Mouse (Mus musculus) megakaryocyte, adult 5-6 weeks (primary cell): ENCODE data around the gene Kcne4. TPM values are rescaled to one million over a fixed set of nuclear protein-coding genes. Genes with fewer than 3 reads are reported as not detected.
"Not testable (repeated sequence)": the region's sequence is repeated elsewhere in the genome, so short reads cannot be mapped to it uniquely, and the experiment has no call there.

Experiments
- ATAC-seq: 2 replicates; pipeline ENCODE4 v1.8.0; 2016; ENCODE audit warnings: mild to moderate bottlenecking, inconsistent platforms; ENCODE audit not compliant: poor library complexity, severe bottlenecking
- total RNA-seq, 2 experiments: library from RNA; stranded (forward) in 1 of 2; stranded (reverse) in 1 of 2; fragments of 153-499, 151-499 nt in 1 of 2; fragments of 221-1000, 200-1000 nt in 1 of 2; gene quantifications; 2 replicates each; pipeline versions ENCODE4 v1.2.3 to v1.2.4; 2015 to 2017

Kcne4 gene
- total RNA-seq (2015): not detected in 2 replicates
- not detected in 2 replicates for total RNA-seq (2017)

GRCm38 (mm10) chr1:78816639-78817038 lies at the start of gene Kcne4:
Kcne4 (plus strand) TSS chr1:78816758.
- no peak for ATAC-seq

GRCm38 (mm10) chr1:78781899-78782298 lies 34.7 kb upstream of the Kcne4 start:
- ATAC-seq: no peak

GRCm38 (mm10) chr1:78784936-78785335 lies 31.6 kb upstream of the Kcne4 start:
- not testable (repeated sequence) for ATAC-seq

GRCm38 (mm10) chr1:78789744-78790143 lies 26.8 kb upstream of the Kcne4 start:
- no peak for ATAC-seq

- ATAC-seq: no peak
These were observed 9.1 kb upstream of the Kcne4 start for GRCm38 (mm10) chr1:78807428-78807827.

- no peak for ATAC-seq
These were observed 6.7 kb upstream of the Kcne4 start for GRCm38 (mm10) chr1:78809819-78810218.

GRCm38 (mm10) chr1:78810904-78811303 lies 5.7 kb upstream of the Kcne4 start:
- no peak for ATAC-seq

- no peak for ATAC-seq
These were observed 4.5 kb upstream of the Kcne4 start for GRCm38 (mm10) chr1:78811975-78812490.

GRCm38 (mm10) chr1:78817756-78818155 lies 1.2 kb downstream of the Kcne4 start:
- ATAC-seq: no peak

- ATAC-seq: no peak
These were observed 2.3 kb downstream of the Kcne4 start for GRCm38 (mm10) chr1:78818630-78819526.

GRCm38 (mm10) chr1:78819592-78819991 lies 3.0 kb downstream of the Kcne4 start:
- ATAC-seq: no peak

- ATAC-seq: no peak
These were observed 3.6 kb downstream of the Kcne4 start for GRCm38 (mm10) chr1:78820176-78820575.

GRCm38 (mm10) chr1:78821111-78821510 lies 4.6 kb downstream of the Kcne4 start:
- ATAC-seq: no peak

GRCm38 (mm10) chr1:78821733-78822430 lies 5.3 kb downstream of the Kcne4 start:
- ATAC-seq: no peak

GRCm38 (mm10) chr1:78825246-78825645 lies 8.7 kb downstream of the Kcne4 start:
- no peak for ATAC-seq

- ATAC-seq: no peak
These were observed 21.9 kb downstream of the Kcne4 start for GRCm38 (mm10) chr1:78838468-78838867.

GRCm38 (mm10) chr1:78840769-78841168 lies 24.2 kb downstream of the Kcne4 start:
- ATAC-seq: no peak

GRCm38 (mm10) chr1:78845661-78846060 lies 29.1 kb downstream of the Kcne4 start:
- no peak for ATAC-seq

GRCm38 (mm10) chr1:78846471-78846870 lies 29.9 kb downstream of the Kcne4 start:
- no peak for ATAC-seq

GRCm38 (mm10) chr1:78852408-78853093 lies 36.0 kb downstream of the Kcne4 start:
- ATAC-seq: no peak

GRCm38 (mm10) chr1:78853094-78853445 lies 36.5 kb downstream of the Kcne4 start:
- no peak for ATAC-seq
